Mouse (Mus musculus) forebrain, postnatal 0 days (tissue): Measurements from ENCODE around the gene Atp10a. TPM values are rescaled to one million over a fixed set of nuclear protein-coding genes. Genes with fewer than 3 reads are reported as not detected.
A peak's percentile ranks its signal among the peaks of the same experiment; 100 is the strongest.

Source experiments
- ATAC-seq: fragments of 200-750 bp; cut with Nextera tagmentation; 2 replicates; pipeline ENCODE4 v1.8.0; 2017; ENCODE audit warnings: mild to moderate bottlenecking, moderate library complexity
- DNase-seq: peaks from one replicate; pipeline ENCODE4 v3.0.0-alpha.2; 2015
- H3K27ac ChIP-seq: fragments of 300-500 bp; sonication (generic); 2 replicates; pipeline ENCODE4 v1.5.1; 2014; ENCODE audit warnings: low read depth, mild to moderate bottlenecking, antibody characterized with exemption, low read length, moderate library complexity, mixed read lengths
- H3K27me3 ChIP-seq: fragments of 300-500 bp; sonication (generic); 2 replicates; pipeline ENCODE4 v1.6.1; 2014; ENCODE audit warnings: mild to moderate bottlenecking, low read length, mixed read lengths; ENCODE audit not compliant: insufficient read depth
- H3K36me3 ChIP-seq: fragments of 300-500 bp; sonication (generic); 2 replicates; pipeline ENCODE4 v1.6.1; 2014; ENCODE audit warnings: mild to moderate bottlenecking, moderate library complexity; ENCODE audit not compliant: insufficient read depth
- H3K4me1 ChIP-seq: fragments of 300-500 bp; sonication (generic); 2 replicates; pipeline ENCODE4 v1.6.1; 2014; ENCODE audit warnings: antibody characterized with exemption; ENCODE audit not compliant: insufficient read depth
- H3K4me2 ChIP-seq: fragments of 300-500 bp; sonication (generic); 2 replicates; pipeline ENCODE4 v1.6.1; 2014; ENCODE audit warnings: low read depth, mild to moderate bottlenecking, moderate library complexity
- H3K4me3 ChIP-seq: fragments of 300-500 bp; sonication (generic); 2 replicates; pipeline ENCODE4 v1.5.1; 2014; ENCODE audit warnings: low read depth, low read length, mixed read lengths
- H3K9ac ChIP-seq: fragments of 300-500 bp; sonication (generic); 2 replicates; pipeline ENCODE4 v1.6.1; 2014; ENCODE audit warnings: mild to moderate bottlenecking
- H3K9me3 ChIP-seq: fragments of 300-500 bp; sonication (generic); 2 replicates; pipeline ENCODE4 v1.6.1; 2016; ENCODE audit warnings: low read length
- CTCF ChIP-seq: sonication (generic); IDR thresholded peaks from 2 replicates; pipeline ENCODE4 v1.5.1; 2016; ENCODE audit warnings: antibody characterized with exemption, control low read depth, low read depth
- WGBS: fragments of 180-500 bp; shearing (Covaris S2); extraction: QIAGEN DNeasy Blood & Tissue Kit; methylation state at CpG from one replicate; pipeline ENCODE4 v1.1.7; 2014; 5-methylcytosine and 5-hydroxymethylcytosine counted together
- polyA plus RNA-seq: library from polyadenylated mRNA; unstranded; fragments of >200 nt; fragmentation: Nextera tagmentation; extraction: Ambion mirVana; gene quantifications from 2 replicates; pipeline ENCODE4 v1.2.1, GENCODE M21; 2015
- total RNA-seq: library from RNA; depleted of rRNA; stranded (reverse); fragments of >200 nt; gene quantifications from 2 replicates; pipeline ENCODE4 v1.2.3, GENCODE M21; 2014; rRNA removed

Atp10a gene
- total RNA-seq (3.5 and 4.8 TPM in 2 replicates), polyA plus RNA-seq (0.57 and 0.70 TPM in 2 replicates)

DNA sequence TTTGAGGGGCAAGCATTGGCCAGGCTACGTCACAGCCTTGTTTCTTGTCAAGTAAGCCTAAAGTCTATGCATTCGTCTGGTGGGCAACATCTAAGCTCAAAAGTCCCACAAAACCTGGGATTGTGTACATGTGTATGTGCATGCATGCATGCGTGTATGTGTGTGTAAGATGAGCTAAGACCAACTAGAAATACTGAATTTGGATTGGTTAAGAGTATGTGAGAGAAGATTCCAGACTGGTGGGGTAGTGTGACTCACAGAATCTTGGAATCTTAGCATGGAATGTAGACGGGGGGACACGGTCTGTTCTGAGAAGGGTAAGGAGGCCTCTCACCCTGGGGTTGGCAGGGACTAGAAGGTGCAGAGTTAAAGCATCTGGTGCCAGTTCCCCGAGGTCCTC, at the start of gene Atp10a:
TSS of gene Atp10a (plus strand) at position 301 of the 400 bp plus-strand sequence.
- H3K4me2 ChIP-seq = no peak within 1 kb of the TSS
- 92% methylated on average over 6 of the region's 6 CpGs for WGBS
- TF ChIP-seq CTCF = no peak

DNA sequence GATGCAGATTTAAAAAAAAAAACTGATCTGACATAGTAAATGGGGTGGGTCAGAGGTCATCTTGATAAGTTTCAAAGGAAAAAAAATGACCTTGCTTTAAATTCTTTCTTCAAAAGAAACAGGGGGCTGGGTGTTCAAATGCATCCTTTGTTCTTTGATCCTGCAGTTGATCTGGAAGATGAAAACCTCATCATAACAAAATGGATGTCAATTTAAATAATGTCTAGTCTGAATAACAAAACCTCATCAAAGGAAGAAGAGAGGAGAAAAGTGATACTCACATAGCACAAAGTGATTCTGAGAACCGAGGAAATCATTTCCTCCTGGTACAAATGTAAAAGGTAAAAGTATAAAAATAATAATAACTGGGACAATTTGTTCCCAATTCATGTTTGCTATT, 37.9 kb upstream of the Atp10a start:
- Histone ChIP-seq H3K9me3 (no peaks in the 10 kb centered on the region), H3K27ac (no peak overlapping the region), H3K4me2 (no peak overlapping the region), H3K4me3 (no peak overlapping the region), H3K36me3 (no peaks in the 10 kb centered on the region), H3K27me3 (no peaks in the 10 kb centered on the region), H3K4me1 (no peaks in the 10 kb centered on the region), H3K9ac (no peak overlapping the region)
- 90% methylated on average over 1 of the region's 1 CpGs for WGBS
- ATAC-seq (no peak), DNase-seq (no peak)
- TF ChIP-seq CTCF = no peak

More for the DNA sequence above, at the start of gene Atp10a:
- Histone ChIP-seq H3K27ac (no peak within 1 kb of the TSS), H3K27me3 (no peaks in the 10 kb centered on the region), H3K4me1 (peaks cover 6% of the 10 kb centered on the region; the same call in 1 of the 2 replicates), H3K4me3 (no peak within 1 kb of the TSS), H3K36me3 (no peaks in the 10 kb centered on the region), H3K9me3 (no peaks in the 10 kb centered on the region), H3K9ac (no peak within 1 kb of the TSS)
- no peak for ATAC-seq
- no peak for DNase-seq

DNA sequence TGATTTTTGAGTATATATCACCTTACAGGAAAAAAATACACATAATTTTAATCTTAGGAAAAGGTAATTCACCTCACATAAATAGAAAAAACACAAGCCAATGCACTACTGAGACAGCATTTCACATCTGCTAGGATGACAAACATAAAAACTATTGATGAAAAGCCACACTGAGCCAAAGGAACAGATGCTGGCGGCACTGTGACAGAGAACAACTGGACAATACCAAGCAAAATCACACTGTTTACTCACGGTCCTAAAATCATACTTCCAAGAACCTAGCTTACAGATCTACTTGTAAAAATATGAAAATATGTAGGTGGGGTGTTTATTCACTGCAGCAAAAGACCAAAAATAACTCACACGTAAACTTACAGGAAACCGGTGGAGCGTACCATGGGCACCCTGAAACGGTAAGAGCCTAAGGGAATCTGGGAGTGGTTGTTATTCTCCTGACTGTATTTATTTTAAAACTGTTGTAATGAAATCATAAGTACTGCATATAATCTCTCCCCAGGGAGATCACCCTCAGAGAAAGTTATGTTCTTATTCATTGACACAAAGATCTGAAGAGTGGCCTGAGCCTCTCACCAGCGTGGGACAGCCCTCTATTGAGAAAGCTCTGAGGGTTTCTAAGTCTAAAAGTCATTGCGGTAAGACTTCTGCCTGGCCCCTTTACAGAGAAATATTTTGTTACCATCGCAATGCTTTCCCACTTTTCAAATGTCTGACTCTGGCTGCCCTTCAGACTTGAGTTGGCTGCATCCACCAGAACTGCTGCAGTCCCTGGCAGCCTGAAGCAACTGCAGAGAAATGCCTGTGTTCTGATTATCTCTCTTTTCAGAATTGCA, 29.4 kb upstream of the Atp10a start:
- Histone ChIP-seq H3K27me3 (no peaks in the 10 kb centered on the region), H3K9me3 (no peaks in the 10 kb centered on the region), H3K4me3 (no peak overlapping the region), H3K36me3 (no peaks in the 10 kb centered on the region), H3K4me2 (no peak overlapping the region), H3K4me1 (no peaks in the 10 kb centered on the region), H3K27ac (no peak overlapping the region), H3K9ac (no peak overlapping the region)
- no peak for TF ChIP-seq CTCF
- 69% methylated on average over 9 of the region's 9 CpGs for whole genome bisulfite sequencing
- peak; percentile 25 for DNase-seq
- ATAC-seq = peak; percentile 27; the same call in 1 of the 2 replicates

DNA sequence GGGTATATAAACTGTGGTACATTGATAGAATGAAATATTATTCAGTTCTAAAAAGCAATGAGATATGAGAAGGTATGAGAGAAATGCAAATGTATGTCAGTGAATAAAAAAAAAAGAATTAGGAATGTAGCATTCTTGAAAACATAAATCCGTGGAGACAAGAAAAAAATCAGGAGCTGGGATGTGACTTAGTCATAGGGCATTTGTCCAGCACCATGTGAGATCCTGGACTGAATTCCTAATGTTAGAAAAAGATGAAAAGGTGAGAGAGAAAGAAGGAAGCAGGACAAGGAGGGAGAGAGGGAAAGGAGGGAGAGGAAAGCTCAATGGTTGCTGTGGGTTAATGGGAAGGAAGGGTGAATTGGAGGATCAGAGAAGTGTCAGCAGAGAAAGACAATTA, 28.6 kb upstream of the Atp10a start:
- Histone ChIP-seq H3K27ac (no peak overlapping the region), H3K27me3 (no peaks in the 10 kb centered on the region), H3K9ac (no peak overlapping the region), H3K4me1 (no peaks in the 10 kb centered on the region), H3K4me3 (no peak overlapping the region), H3K9me3 (no peaks in the 10 kb centered on the region), H3K4me2 (no peak overlapping the region), H3K36me3 (no peaks in the 10 kb centered on the region)
- DNase-seq = no peak
- ATAC-seq = no peak
- TF ChIP-seq CTCF = no peak
- WGBS = 57% methylated on average over 1 of the region's 1 CpGs

DNA sequence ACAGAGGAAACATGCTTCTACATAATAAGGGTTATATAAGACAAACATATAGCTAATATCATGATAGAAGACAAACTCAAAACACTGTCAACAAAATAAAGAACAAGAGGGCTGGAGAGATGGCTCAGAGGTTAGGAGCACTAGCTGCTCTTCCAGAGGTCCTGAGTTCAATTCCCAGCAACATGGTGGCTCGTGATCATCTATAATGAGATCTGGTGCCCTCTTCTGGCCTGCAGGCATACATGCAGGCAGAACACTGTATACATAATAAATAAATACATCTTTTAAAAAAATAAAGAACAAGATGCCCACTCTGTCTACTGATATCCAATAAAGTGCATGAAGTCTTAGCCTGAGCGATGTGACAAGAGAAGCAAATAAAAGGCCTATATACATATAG, 26.7 kb upstream of the Atp10a start:
- Histone ChIP-seq H3K9ac (no peak overlapping the region), H3K9me3 (no peaks in the 10 kb centered on the region), H3K4me2 (no peak overlapping the region), H3K36me3 (no peaks in the 10 kb centered on the region), H3K27ac (no peak overlapping the region), H3K4me3 (no peak overlapping the region), H3K27me3 (no peaks in the 10 kb centered on the region), H3K4me1 (no peaks in the 10 kb centered on the region)
- ATAC-seq (no peak), DNase-seq (no peak)
- TF ChIP-seq CTCF = peak; percentile 28; the same call in 1 of the 2 replicates
- WGBS = 88% methylated on average over 2 of the region's 2 CpGs

DNA sequence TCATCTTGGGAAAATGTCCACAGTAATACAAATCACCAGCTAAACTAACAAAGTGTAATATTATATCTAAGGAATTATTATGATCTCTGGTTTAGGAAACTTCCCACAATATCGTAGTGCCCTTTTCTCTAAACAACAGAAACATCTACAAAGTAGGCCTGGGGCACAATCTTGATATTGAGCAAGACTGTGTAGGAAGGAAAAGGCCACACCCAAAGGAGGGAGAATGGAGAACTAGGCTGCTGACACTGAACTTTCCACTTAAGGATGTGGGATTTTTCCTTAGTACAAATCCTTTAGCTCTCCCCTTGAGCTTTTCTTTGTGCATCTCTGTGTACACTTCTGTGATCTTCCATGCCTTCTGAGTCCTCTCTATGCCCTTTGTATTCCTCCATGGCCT, 22.3 kb upstream of the Atp10a start:
- no peak for TF ChIP-seq CTCF
- DNase-seq (no peak), ATAC-seq (no peak)
- Histone ChIP-seq H3K9me3 (no peaks in the 10 kb centered on the region), H3K27ac (no peak overlapping the region), H3K4me2 (no peak overlapping the region), H3K9ac (no peak overlapping the region), H3K27me3 (no peaks in the 10 kb centered on the region), H3K4me3 (no peak overlapping the region), H3K4me1 (no peaks in the 10 kb centered on the region), H3K36me3 (no peaks in the 10 kb centered on the region)
- WGBS = 82% methylated on average over 1 of the region's 1 CpGs

DNA sequence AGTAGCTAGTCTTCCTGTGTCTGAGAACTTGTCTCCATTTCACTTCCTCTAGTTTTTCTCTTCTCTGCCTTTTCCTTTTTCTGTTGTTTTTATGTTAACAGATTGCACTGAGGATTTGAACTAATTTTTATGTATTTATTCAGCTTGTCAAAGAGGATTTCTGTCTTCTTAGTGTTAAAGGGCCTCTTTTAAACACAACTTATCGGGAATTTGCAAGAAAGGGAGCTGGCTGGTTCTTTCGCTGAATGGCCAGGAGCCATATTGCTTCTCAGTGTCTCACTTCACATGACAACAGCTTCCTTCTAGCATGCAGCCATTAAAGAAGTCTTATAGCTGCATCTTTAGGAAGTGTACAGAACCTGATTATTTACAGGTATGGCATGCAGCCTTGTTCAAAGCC, 16.3 kb upstream of the Atp10a start:
- WGBS = 30% methylated on average over 2 of the region's 2 CpGs
- TF ChIP-seq CTCF = no peak
- ATAC-seq (peak; percentile 80), DNase-seq (peak; percentile 60)
- Histone ChIP-seq H3K27ac (no peak overlapping the region), H3K9me3 (no peaks in the 10 kb centered on the region), H3K9ac (no peak overlapping the region), H3K4me2 (no peak overlapping the region), H3K4me1 (no peaks in the 10 kb centered on the region), H3K36me3 (no peaks in the 10 kb centered on the region), H3K4me3 (no peak overlapping the region), H3K27me3 (no peaks in the 10 kb centered on the region)
